Mouse (Mus musculus) cortical plate, adult 2 months (tissue): ENCODE results near the gene Slc37a2.
A peak's percentile ranks its signal among the peaks of the same experiment; 100 is the strongest.

Source experiments
- CTCF ChIP-seq: fragments of 200-500 bp; IDR thresholded peaks from 2 replicates; pipeline ENCODE4 v1.5.1; 2011; ENCODE audit warnings: mild to moderate bottlenecking, control low read depth, low read length; ENCODE audit not compliant: insufficient read depth; ENCODE audit errors: extremely low read depth
- POLR2A ChIP-seq: fragments of 200-500 bp; IDR thresholded peaks from 2 replicates; pipeline ENCODE4 v1.6.1; 2011; ENCODE audit warnings: mild to moderate bottlenecking, low read length, control low read depth; ENCODE audit not compliant: insufficient read depth; ENCODE audit errors: extremely low read depth

GRCm38 (mm10) chr9:37207929-37208411, 47.6 kb downstream of the Slc37a2 start, which contains the start of gene Tmem218:
- TF ChIP-seq CTCF, result no peak
- TF ChIP-seq POLR2A, result peak; percentile 90
